Mouse (Mus musculus) lung, postnatal 14 days (tissue): ENCODE data around the gene Fgf10.

Source experiments
- DNase-seq: peaks from one replicate; pipeline ENCODE4 v3.0.0; 2021

Fgf10 gene

GRCm38 (mm10) chr13:118669491-118669890 is at the start of gene Fgf10:
Gene Fgf10, plus strand, starts transcription at chr13:118669791.
- no peak for DNase-seq

- no peak for DNase-seq
Observed at GRCm38 (mm10) chr13:118629661-118630428, 39.7 kb upstream of the Fgf10 start.

- DNase-seq: no peak
Observed at GRCm38 (mm10) chr13:118631500-118631899, 38.1 kb upstream of the Fgf10 start.

- no peak for DNase-seq
Observed at GRCm38 (mm10) chr13:118636047-118636446, 33.5 kb upstream of the Fgf10 start.

- DNase-seq: no peak
Observed at GRCm38 (mm10) chr13:118642585-118642984, 27.0 kb upstream of the Fgf10 start.

GRCm38 (mm10) chr13:118643138-118643537 is 26.5 kb upstream of the Fgf10 start:
- no peak for DNase-seq

- no peak for DNase-seq
Observed at GRCm38 (mm10) chr13:118656991-118657390, 12.6 kb upstream of the Fgf10 start.

- no peak for DNase-seq
Observed at GRCm38 (mm10) chr13:118658031-118658430, 11.6 kb upstream of the Fgf10 start.

GRCm38 (mm10) chr13:118658608-118659326 is 10.8 kb upstream of the Fgf10 start:
- DNase-seq: no peak

GRCm38 (mm10) chr13:118661664-118662063 is 7.9 kb upstream of the Fgf10 start:
- no peak for DNase-seq

GRCm38 (mm10) chr13:118664901-118665300 is 4.7 kb upstream of the Fgf10 start:
- DNase-seq: no peak

- no peak for DNase-seq
Observed at GRCm38 (mm10) chr13:118679228-118679627, 9.6 kb downstream of the Fgf10 start.

- no peak for DNase-seq
Observed at GRCm38 (mm10) chr13:118693049-118693448, 23.5 kb downstream of the Fgf10 start.

GRCm38 (mm10) chr13:118695103-118695502 is 25.5 kb downstream of the Fgf10 start:
- DNase-seq: no peak

GRCm38 (mm10) chr13:118703727-118704126 is 34.1 kb downstream of the Fgf10 start:
- DNase-seq: no peak

- no peak for DNase-seq
Observed at GRCm38 (mm10) chr13:118705716-118706115, 36.1 kb downstream of the Fgf10 start.

GRCm38 (mm10) chr13:118709912-118710311 is 40.3 kb downstream of the Fgf10 start:
- no peak for DNase-seq

- DNase-seq: no peak
Observed at GRCm38 (mm10) chr13:118713626-118714150, 44.1 kb downstream of the Fgf10 start.

GRCm38 (mm10) chr13:118714284-118715065 is 44.9 kb downstream of the Fgf10 start:
- peak; percentile 13 for DNase-seq

GRCm38 (mm10) chr13:118715066-118716018 is 45.8 kb downstream of the Fgf10 start:
- peak; percentile 12 for DNase-seq

- DNase-seq: no peak
Observed at GRCm38 (mm10) chr13:118716265-118716664, 46.7 kb downstream of the Fgf10 start.

- no peak for DNase-seq
Observed at GRCm38 (mm10) chr13:118716726-118717125, 47.1 kb downstream of the Fgf10 start.
